Mouse (Mus musculus) C2C12 (cell line): ENCODE measurements around the gene Zkscan17.

Source experiments
- CTCF ChIP-seq: IDR thresholded peaks from one replicate; pipeline ENCODE4 v1.5.1; 2011; ENCODE audit not compliant: control insufficient read depth, insufficient read depth, insufficient read length
- FOSL1 ChIP-seq: IDR thresholded peaks from one replicate; pipeline ENCODE4 v1.8.0; 2011; ENCODE audit warnings: mild to moderate bottlenecking, low read length; ENCODE audit not compliant: poor library complexity, insufficient read depth, severe bottlenecking
- MAX ChIP-seq: IDR thresholded peaks from one replicate; pipeline ENCODE4 v1.6.1; 2011; ENCODE audit warnings: mild to moderate bottlenecking, control low read depth
- MYOD1 ChIP-seq: IDR thresholded peaks from one replicate; pipeline ENCODE4 v1.6.1; 2011; ENCODE audit warnings: low read depth; ENCODE audit not compliant: control insufficient read depth, insufficient read length
- MYOG ChIP-seq: IDR thresholded peaks from one replicate; pipeline ENCODE4 v1.6.1; 2011; ENCODE audit not compliant: control insufficient read depth, insufficient read length; ENCODE audit errors: extremely low read depth
- USF1 ChIP-seq: IDR thresholded peaks from one replicate; pipeline ENCODE4 v1.6.1; 2011; ENCODE audit warnings: low read depth, mild to moderate bottlenecking, control low read depth, moderate library complexity

DNA sequence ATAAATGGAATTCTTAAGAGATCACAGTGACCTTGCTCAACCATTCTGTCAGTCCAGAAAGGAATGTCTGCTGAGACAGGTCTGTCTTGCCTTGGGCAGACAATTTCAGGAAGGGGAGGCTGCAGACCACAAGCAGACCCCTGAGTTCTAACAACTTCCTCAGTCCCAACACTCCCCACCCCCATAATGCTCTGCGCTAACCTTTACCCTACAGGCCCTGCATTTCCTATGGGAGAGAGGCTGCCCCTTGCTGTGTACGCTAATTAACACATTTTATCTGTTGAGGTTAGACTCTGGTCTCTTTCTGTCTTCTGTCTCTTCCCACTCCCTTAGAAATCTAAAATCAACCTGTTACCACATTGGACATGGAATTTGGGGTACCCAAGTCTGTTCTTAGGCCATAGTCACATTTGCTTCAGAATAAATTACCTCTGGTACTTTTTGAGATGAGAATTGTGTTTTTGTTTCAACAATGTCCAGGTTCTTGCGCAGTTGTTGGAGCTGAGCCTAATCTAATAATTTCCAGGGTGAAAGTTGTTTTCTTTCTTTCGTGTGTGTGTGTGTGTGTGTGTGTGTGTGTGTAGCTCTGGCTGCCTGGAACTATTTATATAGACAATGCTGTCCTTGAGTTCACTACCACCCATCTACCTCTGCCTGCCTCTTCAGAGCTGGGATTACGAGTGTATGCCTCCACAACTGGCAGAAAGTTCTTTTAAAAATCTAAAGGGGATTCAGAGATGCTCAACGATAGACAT lies 6.6 kb downstream of the Zkscan17 start:
- TF ChIP-seq CTCF = no peak
- no peak for TF ChIP-seq MYOG
- no peak for TF ChIP-seq MAX
- no peak for TF ChIP-seq USF1
- no peak for TF ChIP-seq MYOD1
- TF ChIP-seq FOSL1 = no peak
